Mouse (Mus musculus): ENCODE measurements at regions not wholly inside any gene's neighbourhood (a gene's known extent, or its start where the extent isn't known, plus 50 kb on each side); places are given as distances from the start of the nearest gene placed in this dataset.
"Not testable (repeated sequence)": the region's sequence is repeated elsewhere in the genome, so short reads cannot be mapped to it uniquely, and the experiment has no call there.

GRCm38 (mm10) chr6:37665576-37665975, 135.6 kb downstream of the Akr1d1 start:
- H3K36me3 ChIP-seq (replicated peaks), result no peaks in the 10 kb centered on the region
- H3K9me3 ChIP-seq (replicated peaks), result no peaks in the 10 kb centered on the region
- no peak overlapping the region for H3K4me3 ChIP-seq (ENCODE audit: low read depth, low read length)
- no peak for DNase-seq (ENCODE audit: low spot score)
- no peaks in the 10 kb centered on the region for H3K4me1 ChIP-seq (ENCODE audit: insufficient read depth, low read depth, low read length)
- TF ChIP-seq TAL1 (conservative IDR thresholded peaks at IDR 0.05; ENCODE audit: low read depth, low read length), result no peak
- TF ChIP-seq CTCF (IDR thresholded peaks at IDR 0.05; ENCODE audit: low read depth, low read length), result no peak
- TF ChIP-seq POLR2AphosphoS5 (IDR thresholded peaks at IDR 0.05; ENCODE audit: insufficient replicate concordance, low read depth, low read length), result no peak
- no peak for TF ChIP-seq GATA2 (IDR thresholded peaks at IDR 0.05; ENCODE audit: borderline replicate concordance, low read depth, low read length)
- TF ChIP-seq GATA1 (IDR thresholded peaks at IDR 0.05; ENCODE audit: borderline replicate concordance, low read length), result no peak
- no peaks in the 10 kb centered on the region for H3K27me3 ChIP-seq (ENCODE audit: insufficient read depth, low read length)
- no peak for ATAC-seq (ENCODE audit: extremely low read depth, insufficient number of reproducible peaks, low FRiP score, poor library complexity, severe bottlenecking)

- DNase-seq (ENCODE audit: low spot score), result no peak
- no peak for TF ChIP-seq TAL1 (conservative IDR thresholded peaks at IDR 0.05; ENCODE audit: low read depth, low read length)
- no peak for TF ChIP-seq POLR2AphosphoS5 (IDR thresholded peaks at IDR 0.05; ENCODE audit: insufficient replicate concordance, low read depth, low read length)
- TF ChIP-seq GATA2 (IDR thresholded peaks at IDR 0.05; ENCODE audit: borderline replicate concordance, low read depth, low read length), result no peak
- TF ChIP-seq CTCF (IDR thresholded peaks at IDR 0.05; ENCODE audit: low read depth, low read length), result no peak
- TF ChIP-seq GATA1 (IDR thresholded peaks at IDR 0.05; ENCODE audit: borderline replicate concordance, low read length), result no peak
- H3K9me3 ChIP-seq (replicated peaks), result no peaks in the 10 kb centered on the region
- no peak for ATAC-seq (ENCODE audit: extremely low read depth, insufficient number of reproducible peaks, low FRiP score, poor library complexity, severe bottlenecking)
- no peaks in the 10 kb centered on the region for H3K36me3 ChIP-seq (replicated peaks)
- H3K4me1 ChIP-seq (ENCODE audit: insufficient read depth, low read depth, low read length), result no peaks in the 10 kb centered on the region
- H3K4me3 ChIP-seq (ENCODE audit: low read depth, low read length), result no peak overlapping the region
- no peaks in the 10 kb centered on the region for H3K27me3 ChIP-seq (ENCODE audit: insufficient read depth, low read length)
Measured at GRCm38 (mm10) chr6:37669407-37669806, 139.4 kb downstream of the Akr1d1 start.

DNA sequence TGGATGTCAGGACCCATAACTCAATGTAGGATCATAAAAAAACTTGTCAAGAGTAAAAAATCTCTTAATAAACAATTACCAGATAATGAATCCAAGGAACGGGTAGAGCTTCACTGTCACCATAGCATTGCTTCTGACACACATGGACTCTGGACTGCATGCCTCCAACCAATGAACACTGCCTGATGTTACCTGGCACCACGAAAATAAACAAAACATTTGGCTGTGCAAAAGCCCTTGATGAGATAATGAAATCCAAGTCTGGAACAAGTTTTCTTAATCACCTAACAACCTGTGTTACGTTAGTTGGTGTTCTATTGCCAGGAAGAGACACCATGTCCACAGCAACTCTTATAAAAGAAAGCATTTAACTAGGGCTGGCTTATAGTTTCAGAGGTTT, 140.7 kb downstream of the Akr1d1 start:
- DNase-seq (ENCODE audit: low spot score) (no peak), ATAC-seq (ENCODE audit: extremely low read depth, insufficient number of reproducible peaks, low FRiP score, poor library complexity, severe bottlenecking) (no peak)
- TF ChIP-seq GATA2 (IDR thresholded peaks at IDR 0.05; ENCODE audit: borderline replicate concordance, low read depth, low read length) (no peak), POLR2AphosphoS5 (IDR thresholded peaks at IDR 0.05; ENCODE audit: insufficient replicate concordance, low read depth, low read length) (no peak), CTCF (IDR thresholded peaks at IDR 0.05; ENCODE audit: low read depth, low read length) (no peak), TAL1 (conservative IDR thresholded peaks at IDR 0.05; ENCODE audit: low read depth, low read length) (no peak), GATA1 (IDR thresholded peaks at IDR 0.05; ENCODE audit: borderline replicate concordance, low read length) (no peak)
- no peaks in the 10 kb centered on the region for H3K4me1 ChIP-seq (ENCODE audit: insufficient read depth, low read depth, low read length)
- no peaks in the 10 kb centered on the region for H3K27me3 ChIP-seq (ENCODE audit: insufficient read depth, low read length)
- no peaks in the 10 kb centered on the region for H3K9me3 ChIP-seq (replicated peaks)
- no peaks in the 10 kb centered on the region for H3K36me3 ChIP-seq (replicated peaks)
- H3K4me3 ChIP-seq (ENCODE audit: low read depth, low read length), result no peak overlapping the region

- H3K4me1 ChIP-seq (ENCODE audit: insufficient read depth, low read depth, low read length), result no peaks in the 10 kb centered on the region
- TF ChIP-seq TAL1 (conservative IDR thresholded peaks at IDR 0.05; ENCODE audit: low read depth, low read length), result no peak
- no peak for TF ChIP-seq POLR2AphosphoS5 (IDR thresholded peaks at IDR 0.05; ENCODE audit: insufficient replicate concordance, low read depth, low read length)
- no peak for TF ChIP-seq GATA2 (IDR thresholded peaks at IDR 0.05; ENCODE audit: borderline replicate concordance, low read depth, low read length)
- no peak for TF ChIP-seq CTCF (IDR thresholded peaks at IDR 0.05; ENCODE audit: low read depth, low read length)
- no peak for TF ChIP-seq GATA1 (IDR thresholded peaks at IDR 0.05; ENCODE audit: borderline replicate concordance, low read length)
- H3K27me3 ChIP-seq (ENCODE audit: insufficient read depth, low read length), result no peaks in the 10 kb centered on the region
- no peak overlapping the region for H3K4me3 ChIP-seq (ENCODE audit: low read depth, low read length)
- no peaks in the 10 kb centered on the region for H3K9me3 ChIP-seq (replicated peaks)
- no peak for ATAC-seq (ENCODE audit: extremely low read depth, insufficient number of reproducible peaks, low FRiP score, poor library complexity, severe bottlenecking)
- no peaks in the 10 kb centered on the region for H3K36me3 ChIP-seq (replicated peaks)
- no peak for DNase-seq (ENCODE audit: low spot score)
Measured at GRCm38 (mm10) chr6:37679871-37680270, 149.9 kb downstream of the Akr1d1 start.

- not testable (repeated sequence) for H3K9me3 ChIP-seq (replicated peaks); H3K4me3 ChIP-seq (ENCODE audit: low read depth, low read length); DNase-seq (ENCODE audit: low spot score); H3K36me3 ChIP-seq (replicated peaks); ATAC-seq (ENCODE audit: extremely low read depth, insufficient number of reproducible peaks, low FRiP score, poor library complexity, severe bottlenecking); H3K27me3 ChIP-seq (ENCODE audit: insufficient read depth, low read length); H3K4me1 ChIP-seq (ENCODE audit: insufficient read depth, low read depth, low read length)
Measured at GRCm38 (mm10) chr6:37681331-37681730, 151.4 kb downstream of the Akr1d1 start.

DNA sequence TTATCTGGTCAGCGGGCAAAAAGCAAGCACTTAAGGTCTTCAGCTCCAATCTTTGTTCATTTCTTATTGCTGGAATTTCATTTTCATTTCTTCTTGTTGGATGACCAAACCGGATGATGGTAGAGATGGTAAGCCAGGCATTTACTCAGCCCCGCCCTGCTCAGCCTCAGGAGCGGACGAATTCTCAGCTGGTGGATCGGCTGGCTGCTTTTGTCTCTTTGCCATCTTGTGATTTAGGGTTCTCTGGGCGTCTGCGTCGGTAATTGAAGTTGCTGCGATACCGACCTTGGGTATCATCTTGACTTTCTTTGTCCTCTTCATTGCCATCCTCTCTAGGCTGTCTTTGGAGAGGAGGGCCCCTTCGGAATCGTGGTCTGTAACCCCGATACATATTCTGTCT, 156.1 kb downstream of the Akr1d1 start:
- TF ChIP-seq GATA2 (IDR thresholded peaks at IDR 0.05; ENCODE audit: borderline replicate concordance, low read depth, low read length), result no peak
- TF ChIP-seq CTCF (IDR thresholded peaks at IDR 0.05; ENCODE audit: low read depth, low read length), result no peak
- no peak for TF ChIP-seq TAL1 (conservative IDR thresholded peaks at IDR 0.05; ENCODE audit: low read depth, low read length)
- no peak for TF ChIP-seq POLR2AphosphoS5 (IDR thresholded peaks at IDR 0.05; ENCODE audit: insufficient replicate concordance, low read depth, low read length)
- no peak for TF ChIP-seq GATA1 (IDR thresholded peaks at IDR 0.05; ENCODE audit: borderline replicate concordance, low read length)
- Histone ChIP-seq H3K27me3 (ENCODE audit: insufficient read depth, low read length) (no peaks in the 10 kb centered on the region), H3K36me3 (replicated peaks) (no peaks in the 10 kb centered on the region), H3K9me3 (replicated peaks) (no peaks in the 10 kb centered on the region), H3K4me1 (ENCODE audit: insufficient read depth, low read depth, low read length) (no peaks in the 10 kb centered on the region), H3K4me3 (ENCODE audit: low read depth, low read length) (no peak overlapping the region)
- no peak for ATAC-seq (ENCODE audit: extremely low read depth, insufficient number of reproducible peaks, low FRiP score, poor library complexity, severe bottlenecking)
- no peak for DNase-seq (ENCODE audit: low spot score)
